Mouse (Mus musculus) heart, embryonic 13.5 days (tissue): ENCODE data around the gene Gm12258. TPM values are rescaled to one million over a fixed set of nuclear protein-coding genes. Genes with fewer than 3 reads are reported as not detected.
"Not testable (repeated sequence)": the region's sequence is repeated elsewhere in the genome, so short reads cannot be mapped to it uniquely, and the experiment has no call there.

ENCODE experiments used
- ATAC-seq: fragments of 200-750 bp; cut with Nextera tagmentation; 2 replicates; pipeline ENCODE4 v1.8.0; 2017; ENCODE audit warnings: moderate TSS enrichment; ENCODE audit not compliant: insufficient number of reproducible peaks, low FRiP score, low TSS enrichment; ENCODE audit errors: extremely low read depth
- H3K27ac ChIP-seq: fragments of 300-500 bp; sonication (generic); replicated peaks from 2 replicates; pipeline ENCODE4 v1.5.1; 2015; ENCODE audit warnings: moderate library complexity, mild to moderate bottlenecking, inconsistent platforms
- H3K27me3 ChIP-seq: fragments of 300-500 bp; sonication (generic); replicated peaks from 2 replicates; pipeline ENCODE4 v1.6.1; 2015; ENCODE audit warnings: mild to moderate bottlenecking, inconsistent platforms
- H3K36me3 ChIP-seq: fragments of 300-500 bp; sonication (generic); 2 replicates; pipeline ENCODE4 v1.6.1; 2015; ENCODE audit warnings: mild to moderate bottlenecking, inconsistent platforms
- H3K4me1 ChIP-seq: fragments of 300-500 bp; sonication (generic); 2 replicates; pipeline ENCODE4 v1.6.1; 2015; ENCODE audit warnings: inconsistent platforms
- H3K4me2 ChIP-seq: fragments of 300-500 bp; sonication (generic); 2 replicates; pipeline ENCODE4 v1.6.1; 2015; ENCODE audit warnings: inconsistent platforms, mild to moderate bottlenecking, moderate library complexity
- H3K4me3 ChIP-seq: fragments of 300-500 bp; sonication (generic); 2 replicates; pipeline ENCODE4 v1.5.1; 2015; ENCODE audit warnings: moderate library complexity, mild to moderate bottlenecking, inconsistent platforms
- H3K9ac ChIP-seq: fragments of 300-500 bp; sonication (generic); 2 replicates; pipeline ENCODE4 v1.6.1; 2015; ENCODE audit warnings: inconsistent platforms, mild to moderate bottlenecking, moderate library complexity
- H3K9me3 ChIP-seq: fragments of 300-500 bp; sonication (generic); 2 replicates; pipeline ENCODE4 v1.6.1; 2016; ENCODE audit warnings: inconsistent platforms
- WGBS: fragments of 180-500 bp; shearing (Covaris S2); methylation state at CpG from one replicate; pipeline ENCODE4 v1.1.7; 2015; ENCODE audit warnings: mixed read lengths; 5-methylcytosine and 5-hydroxymethylcytosine counted together
- polyA plus RNA-seq: library from polyadenylated mRNA; unstranded; fragments of >200 nt; fragmentation: Nextera tagmentation; extraction: Ambion mirVana; gene quantifications from 2 replicates; pipeline ENCODE4 v1.2.1, GENCODE M21; 2015

Gene Gm12258
- 3.9 and 5.2 TPM in 2 replicates for polyA plus RNA-seq

- peak within 1 kb of the TSS; percentile 79 for H3K4me2 ChIP-seq
- H3K4me1 ChIP-seq: peaks cover 7% of the 10 kb centered on the region
- H3K27me3 ChIP-seq: no peaks in the 10 kb centered on the region
- H3K9ac ChIP-seq: peak within 1 kb of the TSS; percentile 95
- no peaks in the 10 kb centered on the region for H3K9me3 ChIP-seq
- peak; percentile 97 for ATAC-seq
- H3K27ac ChIP-seq: peak within 1 kb of the TSS; percentile 65
- peaks cover 26% of the 10 kb centered on the region for H3K36me3 ChIP-seq
- H3K4me3 ChIP-seq: peak within 1 kb of the TSS; percentile 89
- WGBS: under 1% methylated on average over 24 of the region's 24 CpGs
Measured at GRCm38 (mm10) chr11:58846919-58847461, at the start of gene Gm12258. Gene Gm12258 (plus strand): TSS chr11:58847158.

GRCm38 (mm10) chr11:58799747-58800146 lies 47.2 kb upstream of the Gm12258 start:
- H3K4me3 ChIP-seq: no peak overlapping the region
- H3K27ac ChIP-seq: no peak overlapping the region
- H3K4me2 ChIP-seq: no peak overlapping the region
- no peaks in the 10 kb centered on the region for H3K27me3 ChIP-seq
- H3K4me1 ChIP-seq: peaks cover 7% of the 10 kb centered on the region
- no peaks in the 10 kb centered on the region for H3K9me3 ChIP-seq
- no peak overlapping the region for H3K9ac ChIP-seq
- H3K36me3 ChIP-seq: no peaks in the 10 kb centered on the region
- WGBS: 68% methylated on average over 5 of the region's 5 CpGs
- no peak for ATAC-seq

GRCm38 (mm10) chr11:58801558-58802228 lies 45.3 kb upstream of the Gm12258 start, which contains the start of gene Fam183b:
Gene Fam183b (minus strand): TSS chr11:58801960.
- no peaks in the 10 kb centered on the region for H3K36me3 ChIP-seq
- H3K9ac ChIP-seq: no peak within 1 kb of the TSS
- peaks cover 7% of the 10 kb centered on the region for H3K4me1 ChIP-seq
- WGBS: 33% methylated on average over 14 of the region's 14 CpGs
- no peaks in the 10 kb centered on the region for H3K9me3 ChIP-seq
- no peaks in the 10 kb centered on the region for H3K27me3 ChIP-seq
- no peak within 1 kb of the TSS for H3K27ac ChIP-seq
- no peak within 1 kb of the TSS for H3K4me3 ChIP-seq
- H3K4me2 ChIP-seq: peak within 1 kb of the TSS; percentile 42
- no peak for ATAC-seq

GRCm38 (mm10) chr11:58803871-58804270 lies 43.1 kb upstream of the Gm12258 start:
- H3K4me2 ChIP-seq: no peak overlapping the region
- no peaks in the 10 kb centered on the region for H3K36me3 ChIP-seq
- peaks cover 7% of the 10 kb centered on the region for H3K4me1 ChIP-seq
- no peak overlapping the region for H3K27ac ChIP-seq
- no peak overlapping the region for H3K4me3 ChIP-seq
- no peaks in the 10 kb centered on the region for H3K9me3 ChIP-seq
- WGBS: 65% methylated on average over 4 of the region's 4 CpGs
- no peaks in the 10 kb centered on the region for H3K27me3 ChIP-seq
- no peak overlapping the region for H3K9ac ChIP-seq
- no peak for ATAC-seq

GRCm38 (mm10) chr11:58804393-58804792 lies 42.6 kb upstream of the Gm12258 start:
- H3K4me1 ChIP-seq: peaks cover 7% of the 10 kb centered on the region
- no peaks in the 10 kb centered on the region for H3K9me3 ChIP-seq
- no peaks in the 10 kb centered on the region for H3K36me3 ChIP-seq
- no peak for ATAC-seq
- H3K4me3 ChIP-seq: no peak overlapping the region
- no peak overlapping the region for H3K27ac ChIP-seq
- H3K27me3 ChIP-seq: no peaks in the 10 kb centered on the region
- WGBS: 56% methylated on average over 2 of the region's 2 CpGs
- no peak overlapping the region for H3K9ac ChIP-seq
- no peak overlapping the region for H3K4me2 ChIP-seq

- H3K4me3 ChIP-seq: no peak overlapping the region
- ATAC-seq: no peak
- no peak overlapping the region for H3K4me2 ChIP-seq
- H3K36me3 ChIP-seq: no peaks in the 10 kb centered on the region
- H3K9ac ChIP-seq: no peak overlapping the region
- H3K27ac ChIP-seq: no peak overlapping the region
- no peaks in the 10 kb centered on the region for H3K4me1 ChIP-seq
- H3K9me3 ChIP-seq: no peaks in the 10 kb centered on the region
- no peaks in the 10 kb centered on the region for H3K27me3 ChIP-seq
- WGBS: 0% methylated on average over 1 of the region's 1 CpGs
Measured at GRCm38 (mm10) chr11:58812001-58812400, 35.0 kb upstream of the Gm12258 start.

GRCm38 (mm10) chr11:58814700-58815099 lies 32.3 kb upstream of the Gm12258 start, which contains the start of gene Olfr313:
Gene Olfr313 (plus strand): TSS chr11:58815000.
- H3K4me1 ChIP-seq, H3K36me3 ChIP-seq, H3K4me3 ChIP-seq, H3K9ac ChIP-seq, H3K27ac ChIP-seq, ATAC-seq, H3K9me3 ChIP-seq, H3K4me2 ChIP-seq, H3K27me3 ChIP-seq: not testable (repeated sequence)
- 59% methylated on average over 1 of the region's 1 CpGs for WGBS

GRCm38 (mm10) chr11:58815676-58816075 lies 31.3 kb upstream of the Gm12258 start:
- ATAC-seq: no peak
- Histone ChIP-seq H3K36me3 (no peaks in the 10 kb centered on the region), H3K9me3 (no peaks in the 10 kb centered on the region), H3K4me1 (no peaks in the 10 kb centered on the region), H3K9ac (no peak overlapping the region), H3K4me3 (no peak overlapping the region), H3K27ac (no peak overlapping the region), H3K27me3 (no peaks in the 10 kb centered on the region), H3K4me2 (no peak overlapping the region)
- WGBS: 68% methylated on average over 1 of the region's 1 CpGs

GRCm38 (mm10) chr11:58828937-58829336 lies 18.0 kb upstream of the Gm12258 start, which contains the start of gene Olfr312:
Gene Olfr312 (plus strand): TSS chr11:58829237.
- H3K4me3 ChIP-seq, H3K9me3 ChIP-seq, H3K27ac ChIP-seq, H3K4me1 ChIP-seq, H3K9ac ChIP-seq, ATAC-seq, H3K36me3 ChIP-seq, H3K4me2 ChIP-seq, H3K27me3 ChIP-seq: not testable (repeated sequence)

GRCm38 (mm10) chr11:58829764-58830163 lies 17.2 kb upstream of the Gm12258 start:
- Histone ChIP-seq H3K9me3 (no peaks in the 10 kb centered on the region), H3K36me3 (no peaks in the 10 kb centered on the region), H3K9ac (no peak overlapping the region), H3K27ac (no peak overlapping the region), H3K4me2 (no peak overlapping the region), H3K27me3 (no peaks in the 10 kb centered on the region), H3K4me3 (no peak overlapping the region), H3K4me1 (no peaks in the 10 kb centered on the region)
- 66% methylated on average over 3 of the region's 3 CpGs for WGBS
- ATAC-seq: no peak

- 74% methylated on average over 3 of the region's 3 CpGs for WGBS
- not testable (repeated sequence) for H3K27me3 ChIP-seq, ATAC-seq, H3K27ac ChIP-seq, H3K9ac ChIP-seq, H3K4me3 ChIP-seq, H3K36me3 ChIP-seq, H3K4me1 ChIP-seq, H3K4me2 ChIP-seq, H3K9me3 ChIP-seq
Measured at GRCm38 (mm10) chr11:58832541-58832940, 14.4 kb upstream of the Gm12258 start.

- not testable (repeated sequence) for H3K4me2 ChIP-seq
Measured at GRCm38 (mm10) chr11:58838951-58839350, 8.0 kb upstream of the Gm12258 start, which contains the start of gene Olfr311. Gene Olfr311 (plus strand): TSS chr11:58839251.

More at GRCm38 (mm10) chr11:58838951-58839350, 8.0 kb upstream of the Gm12258 start, which contains the start of gene Olfr311:
- H3K9me3 ChIP-seq, H3K4me3 ChIP-seq, ATAC-seq, H3K27ac ChIP-seq, H3K36me3 ChIP-seq, H3K9ac ChIP-seq, H3K4me1 ChIP-seq, H3K27me3 ChIP-seq: not testable (repeated sequence)
